Mouse (Mus musculus): ENCODE results near the gene Olfr111. TPM values are rescaled to one million over a fixed set of nuclear protein-coding genes. Genes with fewer than 3 reads are reported as not detected.
"Not testable (repeated sequence)": the region's sequence is repeated elsewhere in the genome, so short reads cannot be mapped to it uniquely, and the experiment has no call there.

Olfr111 gene
- not detected in 2 replicates for polyA plus RNA-seq (2015; fragmentation: Nextera tagmentation; extraction: Ambion mirVana)

DNA sequence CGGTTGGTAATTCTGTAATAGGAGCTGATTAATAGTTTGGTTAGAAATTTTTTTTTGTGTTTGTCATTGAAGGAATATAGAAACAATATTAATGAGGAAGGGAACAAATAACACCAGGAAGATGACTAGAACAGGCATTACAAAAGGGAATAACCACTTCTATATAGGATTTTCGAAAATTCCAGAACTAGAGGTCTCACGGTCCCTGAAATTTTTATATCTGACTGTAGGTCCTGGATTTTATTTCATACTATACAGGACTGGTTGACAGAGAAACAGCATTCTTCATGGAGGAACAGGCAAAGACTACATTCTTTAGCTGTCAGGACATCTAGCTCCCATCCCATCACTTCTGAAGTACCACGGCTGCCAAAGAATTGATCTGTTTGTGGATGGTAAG lies at the start of gene Olfr111:
Olfr111 (plus strand) TSS at position 301 of the 400 bp plus-strand sequence.
- Histone ChIP-seq H3K4me1 (ENCODE audit: control insufficient read depth, low read depth, low read length) (no peaks in the 10 kb centered on the region), H3K36me3 (ENCODE audit: control insufficient read depth, insufficient read depth) (no peaks in the 10 kb centered on the region), H3K4me2 (ENCODE audit: low read depth, low read length) (no peak within 1 kb of the TSS), H3K27me3 (ENCODE audit: control insufficient read depth, insufficient read depth, low read depth, low read length) (no peaks in the 10 kb centered on the region), H3K9ac (ENCODE audit: low read depth, low read length) (no peak within 1 kb of the TSS), H3K9me3 (replicated peaks; ENCODE audit: control insufficient read depth, low read length) (no peaks in the 10 kb centered on the region; the same call in 1 of the 2 replicates), H3K4me3 (ENCODE audit: low read depth, low read length) (no peak within 1 kb of the TSS), H3K27ac (ENCODE audit: low read length) (no peak within 1 kb of the TSS)
- 62% methylated on average over 4 of the region's 4 CpGs for WGBS (ENCODE audit: insufficient replicate concordance)
- ATAC-seq (ENCODE audit: low read depth): no peak

DNA sequence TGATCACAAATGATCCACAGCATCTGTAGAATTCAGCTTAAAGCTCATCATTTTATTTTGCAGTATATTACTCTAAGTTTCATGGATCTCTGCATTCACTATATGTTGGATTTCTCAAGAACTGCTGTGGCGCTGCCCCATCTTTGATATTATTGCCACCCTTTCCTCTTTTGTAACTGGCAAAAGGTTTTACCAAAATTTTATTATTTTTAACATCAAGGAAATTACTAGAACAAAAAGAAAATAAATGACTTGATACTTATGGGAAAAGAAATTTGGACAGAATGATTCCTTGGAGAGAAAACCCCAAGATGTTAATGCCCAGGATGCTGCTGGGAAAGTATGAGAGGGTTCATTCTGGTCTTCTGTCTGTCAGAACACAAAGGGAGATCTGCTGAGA lies 49.2 kb upstream of the Olfr111 start, which contains the start of gene Olfr109:
Olfr109 (plus strand) TSS at position 301 of the 400 bp plus-strand sequence.
- H3K4me3 ChIP-seq (ENCODE audit: low read depth, low read length): no peak within 1 kb of the TSS

DNA sequence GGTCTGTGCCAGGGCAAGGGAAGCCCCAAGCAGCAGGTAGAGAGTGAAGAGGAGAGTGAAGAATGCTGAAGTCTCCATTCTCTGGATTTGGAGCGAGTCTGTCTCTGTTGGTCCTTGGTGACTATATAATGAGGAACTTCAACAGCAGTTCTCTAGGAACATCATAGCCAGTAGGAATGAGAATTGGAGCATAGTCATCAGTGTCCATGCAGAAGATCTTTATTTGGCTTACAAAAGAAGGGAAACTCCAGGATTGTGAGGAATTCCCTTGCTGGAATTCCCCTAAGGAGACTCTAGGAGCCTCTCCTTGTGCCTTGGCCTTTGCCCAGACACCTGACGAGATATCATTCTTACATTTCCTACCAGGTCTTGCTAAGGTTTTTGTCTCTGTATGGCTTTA lies 24.4 kb upstream of the Olfr111 start, which contains the start of gene H2-M2:
H2-M2 (minus strand) TSS at position 101 of the 400 bp plus-strand sequence.
- WGBS (ENCODE audit: insufficient replicate concordance): 50% methylated on average over 2 of the region's 2 CpGs
- Histone ChIP-seq H3K27me3 (ENCODE audit: control insufficient read depth, insufficient read depth, low read depth, low read length) (no peaks in the 10 kb centered on the region), H3K4me3 (ENCODE audit: low read depth, low read length) (no peak within 1 kb of the TSS), H3K4me2 (ENCODE audit: low read depth, low read length) (no peak within 1 kb of the TSS), H3K36me3 (ENCODE audit: control insufficient read depth, insufficient read depth) (no peaks in the 10 kb centered on the region), H3K9ac (ENCODE audit: low read depth, low read length) (no peak within 1 kb of the TSS), H3K27ac (ENCODE audit: low read length) (no peak within 1 kb of the TSS), H3K9me3 (replicated peaks; ENCODE audit: control insufficient read depth, low read length) (no peaks in the 10 kb centered on the region), H3K4me1 (ENCODE audit: control insufficient read depth, low read depth, low read length) (no peaks in the 10 kb centered on the region)
- no peak for ATAC-seq (ENCODE audit: low read depth)

More for the DNA sequence above, 49.2 kb upstream of the Olfr111 start, which contains the start of gene Olfr109:
- WGBS (ENCODE audit: insufficient replicate concordance): 73% methylated on average over 1 of the region's 1 CpGs
- no peaks in the 10 kb centered on the region for H3K27me3 ChIP-seq (ENCODE audit: control insufficient read depth, insufficient read depth, low read depth, low read length)
- no peak within 1 kb of the TSS for H3K9ac ChIP-seq (ENCODE audit: low read depth, low read length)
- H3K4me1 ChIP-seq (ENCODE audit: control insufficient read depth, low read depth, low read length): no peaks in the 10 kb centered on the region
- no peaks in the 10 kb centered on the region for H3K36me3 ChIP-seq (ENCODE audit: control insufficient read depth, insufficient read depth)
- no peak for ATAC-seq (ENCODE audit: low read depth)
- no peak within 1 kb of the TSS for H3K27ac ChIP-seq (ENCODE audit: low read length)
- H3K9me3 ChIP-seq (replicated peaks; ENCODE audit: control insufficient read depth, low read length): no peaks in the 10 kb centered on the region
- H3K4me2 ChIP-seq (ENCODE audit: low read depth, low read length): no peak within 1 kb of the TSS

DNA sequence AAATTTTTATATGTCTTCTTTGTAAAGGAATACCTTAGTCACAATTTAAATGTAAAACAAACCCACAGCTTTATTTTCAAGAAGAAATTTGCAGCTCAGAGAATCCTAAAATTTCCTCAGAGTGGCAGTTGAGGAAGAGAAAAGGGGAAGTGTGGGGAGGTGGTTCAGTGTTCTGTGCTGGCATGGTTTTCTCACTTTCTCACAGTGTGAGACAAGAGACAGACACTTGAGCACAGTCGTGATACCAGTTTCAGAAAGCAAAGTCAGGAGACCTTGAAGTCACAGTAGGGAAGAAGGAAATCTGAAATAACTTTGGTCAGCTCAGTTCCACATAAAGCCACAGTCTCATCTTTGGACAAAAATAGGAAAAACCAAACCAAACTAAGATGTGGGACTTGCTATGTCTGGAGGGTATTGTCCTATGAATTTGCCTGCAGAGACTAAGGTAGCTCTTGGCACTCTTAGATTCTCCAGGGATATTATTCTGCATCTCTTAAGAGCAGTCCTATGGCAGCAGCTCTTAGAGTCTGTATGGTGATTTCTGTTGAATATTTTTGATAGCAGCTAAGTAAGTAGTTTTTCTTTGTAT lies 15.8 kb upstream of the Olfr111 start, which contains the start of gene Olfr110:
Olfr110 (plus strand) TSS at position 539 of the 589 bp plus-strand sequence.
- Histone ChIP-seq H3K27me3 (ENCODE audit: control insufficient read depth, insufficient read depth, low read depth, low read length) (no peaks in the 10 kb centered on the region), H3K9me3 (replicated peaks; ENCODE audit: control insufficient read depth, low read length) (no peaks in the 10 kb centered on the region), H3K36me3 (ENCODE audit: control insufficient read depth, insufficient read depth) (no peaks in the 10 kb centered on the region), H3K27ac (ENCODE audit: low read length) (no peak within 1 kb of the TSS), H3K4me3 (ENCODE audit: low read depth, low read length) (no peak within 1 kb of the TSS), H3K9ac (ENCODE audit: low read depth, low read length) (no peak within 1 kb of the TSS), H3K4me1 (ENCODE audit: control insufficient read depth, low read depth, low read length) (no peaks in the 10 kb centered on the region), H3K4me2 (ENCODE audit: low read depth, low read length) (no peak within 1 kb of the TSS)
- no peak for ATAC-seq (ENCODE audit: low read depth)
- 14% methylated on average over 1 of the region's 1 CpGs for WGBS (ENCODE audit: insufficient replicate concordance)

DNA sequence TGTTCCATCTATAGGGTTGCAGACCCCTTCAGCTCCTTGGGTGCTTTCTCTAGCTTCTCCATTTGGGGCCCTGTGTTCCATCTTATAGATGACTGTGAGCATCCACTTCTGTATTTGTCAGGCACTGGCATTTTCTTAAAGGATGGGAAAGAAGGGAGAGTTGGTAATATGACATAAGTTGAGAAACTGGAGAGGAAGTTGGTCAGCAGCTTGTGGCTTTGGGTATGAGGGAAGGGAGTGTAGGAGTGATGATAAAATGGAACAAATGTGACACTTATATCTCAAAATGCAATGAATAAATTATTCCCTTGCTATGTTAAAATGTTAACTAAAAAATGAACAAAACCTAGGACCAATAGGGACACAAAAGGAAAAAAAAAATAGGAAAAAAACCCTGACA lies 16.8 kb downstream of the Olfr111 start:
- H3K27me3 ChIP-seq (ENCODE audit: control insufficient read depth, insufficient read depth, low read depth, low read length); H3K27ac ChIP-seq (ENCODE audit: low read length); H3K9ac ChIP-seq (ENCODE audit: low read depth, low read length); ATAC-seq (ENCODE audit: low read depth); H3K9me3 ChIP-seq (replicated peaks; ENCODE audit: control insufficient read depth, low read length); H3K36me3 ChIP-seq (ENCODE audit: control insufficient read depth, insufficient read depth); H3K4me1 ChIP-seq (ENCODE audit: control insufficient read depth, low read depth, low read length); H3K4me2 ChIP-seq (ENCODE audit: low read depth, low read length); H3K4me3 ChIP-seq (ENCODE audit: low read depth, low read length): not testable (repeated sequence)

DNA sequence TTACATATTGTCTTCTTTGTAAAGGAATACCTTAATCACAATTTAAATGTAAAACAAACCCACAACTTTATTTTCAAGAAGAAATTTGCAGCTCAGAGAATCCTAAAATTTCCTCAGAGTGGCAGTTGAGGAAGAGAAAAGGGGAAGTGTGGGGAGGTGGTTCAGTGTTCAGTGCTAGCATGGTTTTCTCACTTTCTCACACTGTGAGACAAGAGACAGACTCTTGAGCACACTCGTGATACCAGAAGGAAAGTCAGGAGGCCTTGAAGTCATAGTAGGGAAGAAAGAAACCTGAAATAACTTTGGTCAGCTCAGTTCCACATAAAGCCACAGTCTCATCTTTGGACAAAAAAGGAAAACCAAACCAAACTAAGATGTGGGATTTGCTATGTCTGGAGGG lies 17.6 kb downstream of the Olfr111 start:
- WGBS (ENCODE audit: insufficient replicate concordance): 11% methylated on average over 1 of the region's 1 CpGs
- H3K9ac ChIP-seq (ENCODE audit: low read depth, low read length): not testable (repeated sequence)

DNA sequence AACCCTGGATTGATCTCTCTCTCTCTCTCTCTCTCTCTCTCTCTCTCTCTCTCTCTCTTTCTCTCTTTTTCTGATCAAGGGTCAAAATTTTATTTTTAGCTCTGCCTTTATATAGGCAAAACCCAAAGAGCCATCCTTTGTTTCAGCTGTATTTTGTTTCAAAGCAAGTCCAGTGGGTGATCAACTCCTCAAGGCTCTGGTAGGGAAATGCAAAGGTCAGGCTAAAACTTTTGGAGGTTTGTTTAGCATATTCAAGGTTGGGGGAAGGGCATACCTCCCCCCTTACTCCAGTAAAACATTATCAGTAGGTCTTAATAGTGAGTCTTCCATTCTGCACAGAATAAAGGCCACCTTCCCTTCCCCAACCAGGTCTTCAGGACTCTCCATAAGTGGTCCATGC lies 27.3 kb downstream of the Olfr111 start:
- Histone ChIP-seq H3K4me1 (ENCODE audit: control insufficient read depth, low read depth, low read length) (no peaks in the 10 kb centered on the region), H3K36me3 (ENCODE audit: control insufficient read depth, insufficient read depth) (no peaks in the 10 kb centered on the region), H3K27me3 (ENCODE audit: control insufficient read depth, insufficient read depth, low read depth, low read length) (no peaks in the 10 kb centered on the region), H3K4me2 (ENCODE audit: low read depth, low read length) (no peak overlapping the region), H3K27ac (ENCODE audit: low read length) (no peak overlapping the region), H3K4me3 (ENCODE audit: low read depth, low read length) (no peak overlapping the region), H3K9ac (ENCODE audit: low read depth, low read length) (no peak overlapping the region), H3K9me3 (replicated peaks; ENCODE audit: control insufficient read depth, low read length) (no peaks in the 10 kb centered on the region)
- ATAC-seq (ENCODE audit: low read depth): no peak

More for the DNA sequence above, 17.6 kb downstream of the Olfr111 start:
- not testable (repeated sequence) for H3K9me3 ChIP-seq (replicated peaks; ENCODE audit: control insufficient read depth, low read length); H3K27ac ChIP-seq (ENCODE audit: low read length); H3K36me3 ChIP-seq (ENCODE audit: control insufficient read depth, insufficient read depth); H3K4me3 ChIP-seq (ENCODE audit: low read depth, low read length); H3K4me2 ChIP-seq (ENCODE audit: low read depth, low read length); H3K4me1 ChIP-seq (ENCODE audit: control insufficient read depth, low read depth, low read length); H3K27me3 ChIP-seq (ENCODE audit: control insufficient read depth, insufficient read depth, low read depth, low read length)
- 0 out of 2 replicates have a peak, but pooled peaks have one; percentile 37 for ATAC-seq (ENCODE audit: low read depth)

DNA sequence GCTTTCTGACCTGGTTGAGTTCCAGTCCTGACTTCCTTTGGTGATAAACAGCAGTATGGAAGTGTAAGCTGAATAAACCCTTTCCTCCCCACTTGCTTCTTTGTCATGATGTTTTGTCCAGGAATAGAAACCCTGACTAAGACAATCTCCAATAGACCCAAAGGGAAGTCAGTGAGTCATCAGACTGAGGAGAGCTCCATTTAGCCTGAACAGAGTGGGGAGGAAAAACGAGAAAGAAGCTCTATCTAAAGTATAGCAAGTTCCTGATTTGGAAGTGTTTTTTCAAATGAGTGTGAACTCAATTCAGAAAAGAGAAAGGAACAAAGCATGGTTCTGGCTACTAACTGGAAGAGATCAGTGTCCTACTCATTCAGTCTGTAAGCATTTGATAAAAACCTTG lies 30.6 kb downstream of the Olfr111 start:
- H3K4me1 ChIP-seq (ENCODE audit: control insufficient read depth, low read depth, low read length); H3K9ac ChIP-seq (ENCODE audit: low read depth, low read length); H3K4me2 ChIP-seq (ENCODE audit: low read depth, low read length); H3K9me3 ChIP-seq (replicated peaks; ENCODE audit: control insufficient read depth, low read length); ATAC-seq (ENCODE audit: low read depth); H3K36me3 ChIP-seq (ENCODE audit: control insufficient read depth, insufficient read depth); H3K4me3 ChIP-seq (ENCODE audit: low read depth, low read length); H3K27me3 ChIP-seq (ENCODE audit: control insufficient read depth, insufficient read depth, low read depth, low read length); H3K27ac ChIP-seq (ENCODE audit: low read length): not testable (repeated sequence)
- WGBS (ENCODE audit: insufficient replicate concordance): 22% methylated on average over 1 of the region's 1 CpGs

DNA sequence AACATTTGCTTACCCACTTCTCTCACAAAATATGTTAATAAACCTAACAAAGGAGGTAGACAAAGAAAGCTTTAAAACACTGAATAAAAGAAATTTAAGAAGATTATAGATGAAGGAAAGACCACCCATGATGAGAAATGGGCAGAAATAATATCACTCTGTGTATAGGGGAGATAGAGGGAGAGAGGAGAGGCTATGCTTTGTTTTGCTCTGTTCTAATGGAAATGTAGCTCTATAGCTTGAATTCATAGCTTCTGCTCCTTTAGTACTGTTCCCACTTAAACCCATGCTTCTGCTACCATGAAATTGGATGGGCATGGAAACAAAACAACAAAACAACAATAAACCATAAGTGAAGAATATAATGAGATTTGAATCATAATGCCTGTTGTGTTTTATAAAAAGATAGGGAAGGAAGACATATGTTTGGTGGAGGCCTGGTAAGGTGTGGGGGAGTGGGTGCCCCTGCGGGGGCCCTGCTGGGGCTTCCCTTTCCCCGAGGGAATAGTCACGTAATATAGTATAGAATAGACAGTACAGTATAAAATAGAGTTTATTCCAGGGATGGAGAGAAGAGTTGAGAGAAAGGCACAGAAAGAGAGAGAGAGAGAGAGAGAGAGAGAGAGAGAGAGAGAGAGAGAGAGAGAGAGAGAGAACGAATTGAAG lies 33.8 kb downstream of the Olfr111 start:
- Histone ChIP-seq H3K4me1 (ENCODE audit: control insufficient read depth, low read depth, low read length) (no peaks in the 10 kb centered on the region), H3K4me3 (ENCODE audit: low read depth, low read length) (no peak overlapping the region), H3K9me3 (replicated peaks; ENCODE audit: control insufficient read depth, low read length) (no peaks in the 10 kb centered on the region), H3K36me3 (ENCODE audit: control insufficient read depth, insufficient read depth) (no peaks in the 10 kb centered on the region), H3K4me2 (ENCODE audit: low read depth, low read length) (no peak overlapping the region), H3K9ac (ENCODE audit: low read depth, low read length) (no peak overlapping the region), H3K27ac (ENCODE audit: low read length) (no peak overlapping the region), H3K27me3 (ENCODE audit: control insufficient read depth, insufficient read depth, low read depth, low read length) (no peaks in the 10 kb centered on the region)
- no peak for ATAC-seq (ENCODE audit: low read depth)
- WGBS (ENCODE audit: insufficient replicate concordance): 67% methylated on average over 4 of the region's 4 CpGs
